Mouse (Mus musculus) adrenal gland, adult 10 weeks (tissue): ENCODE data around the gene Dapk3. TPM values are rescaled to one million over a fixed set of nuclear protein-coding genes. Genes with fewer than 3 reads are reported as not detected.

Source experiments
- polyA plus RNA-seq: library from polyadenylated mRNA; stranded (reverse); fragments of 350-450 nt; fragmentation: Illumina TruSeq; extraction: RNeasy Lipid Tissue Mini Kit (QIAGEN cat#74804); gene quantifications from one replicate; pipeline ENCODE4 v1.2.3, GENCODE M21; 2014; ENCODE audit warnings: low read depth, low replicate concordance

Gene Dapk3
- polyA plus RNA-seq, result not detected

DNA sequence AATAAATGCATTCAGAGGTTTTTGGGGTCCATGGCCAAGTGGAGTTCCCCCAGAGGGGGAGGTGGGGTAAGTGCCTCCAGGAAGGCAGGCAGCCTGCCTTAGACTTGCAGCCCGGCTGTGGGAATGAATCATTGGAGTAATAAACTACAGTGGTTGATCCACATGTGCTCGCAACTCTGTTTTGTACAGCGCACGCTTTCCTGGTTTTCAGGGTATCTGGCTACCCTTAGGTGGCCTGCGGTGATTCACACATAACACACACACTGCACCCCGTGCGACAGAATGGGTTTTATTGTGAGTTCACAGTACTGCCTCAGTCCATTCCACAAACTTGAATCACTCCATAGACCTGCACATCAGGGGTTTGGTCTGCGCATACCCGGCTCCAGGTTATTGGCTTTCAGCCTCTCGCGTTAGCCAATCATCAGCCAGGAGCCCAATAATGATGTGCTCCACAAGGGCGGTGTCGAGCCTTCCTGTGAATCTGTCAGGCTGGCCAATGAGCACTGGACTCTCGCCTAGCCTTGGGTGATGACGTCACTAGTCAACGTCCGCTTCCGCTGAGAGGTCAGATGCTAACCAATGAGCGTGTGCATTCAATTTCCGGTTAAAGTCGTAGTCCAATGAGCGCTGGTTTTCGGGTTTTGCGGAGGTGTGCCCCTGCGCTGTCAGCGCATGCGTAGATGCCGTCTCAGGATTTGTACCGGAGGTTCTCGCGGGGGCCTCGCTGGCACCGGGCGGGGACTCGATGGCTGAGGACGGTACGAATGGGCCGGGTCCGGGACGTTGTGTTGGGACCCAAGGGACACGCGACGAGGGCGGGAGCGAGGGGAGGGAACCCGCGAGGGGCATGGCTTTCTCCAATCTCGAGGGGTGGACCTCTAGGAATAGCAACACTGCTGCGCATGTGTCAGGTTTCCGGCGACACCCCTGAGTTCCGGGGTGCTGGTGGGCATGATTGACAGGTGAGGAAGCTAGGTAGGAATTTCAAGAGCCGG, at the start of gene Dapk3:
Dapk3 (plus strand) TSS at position 670 of the 998 bp plus-strand sequence.

DNA sequence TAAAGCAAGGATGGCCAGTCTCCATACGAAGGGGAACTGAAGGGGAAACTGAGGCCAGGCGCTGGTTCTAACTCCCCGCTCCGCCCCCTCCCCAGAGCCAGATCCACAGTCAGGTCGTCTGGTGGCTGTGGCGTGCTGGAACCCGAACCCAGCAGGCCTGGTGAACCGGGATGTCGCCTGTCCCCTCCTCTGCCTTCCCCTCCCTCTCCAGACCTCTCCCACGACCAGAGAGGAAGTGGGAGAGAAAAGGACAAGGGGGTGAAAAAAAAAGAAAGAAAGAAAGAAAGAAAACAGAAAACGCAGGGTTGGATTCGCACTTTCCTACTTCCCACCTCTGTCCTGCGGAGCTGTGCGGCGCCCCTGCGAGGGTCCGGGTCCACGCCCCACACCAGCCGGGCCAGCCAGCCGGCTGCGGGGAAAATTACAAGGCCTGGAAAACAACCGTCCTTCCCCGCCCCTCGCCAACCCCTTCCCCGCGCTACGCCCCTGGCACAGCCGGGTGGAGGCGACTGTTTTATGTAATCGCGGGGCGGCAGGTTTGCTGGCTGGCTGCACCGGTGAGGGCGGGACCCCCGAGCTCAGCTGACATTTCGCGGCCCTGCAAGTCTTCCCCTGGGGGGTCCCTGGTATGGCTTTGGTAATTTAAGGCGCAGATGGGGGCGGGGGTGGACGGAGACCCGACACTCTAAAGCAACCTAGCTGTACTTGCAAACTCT, 47.7 kb upstream of the Dapk3 start, which contains the start of gene Zbtb7a:
Zbtb7a (plus strand) TSS at position 255 of the 716 bp plus-strand sequence.

DNA sequence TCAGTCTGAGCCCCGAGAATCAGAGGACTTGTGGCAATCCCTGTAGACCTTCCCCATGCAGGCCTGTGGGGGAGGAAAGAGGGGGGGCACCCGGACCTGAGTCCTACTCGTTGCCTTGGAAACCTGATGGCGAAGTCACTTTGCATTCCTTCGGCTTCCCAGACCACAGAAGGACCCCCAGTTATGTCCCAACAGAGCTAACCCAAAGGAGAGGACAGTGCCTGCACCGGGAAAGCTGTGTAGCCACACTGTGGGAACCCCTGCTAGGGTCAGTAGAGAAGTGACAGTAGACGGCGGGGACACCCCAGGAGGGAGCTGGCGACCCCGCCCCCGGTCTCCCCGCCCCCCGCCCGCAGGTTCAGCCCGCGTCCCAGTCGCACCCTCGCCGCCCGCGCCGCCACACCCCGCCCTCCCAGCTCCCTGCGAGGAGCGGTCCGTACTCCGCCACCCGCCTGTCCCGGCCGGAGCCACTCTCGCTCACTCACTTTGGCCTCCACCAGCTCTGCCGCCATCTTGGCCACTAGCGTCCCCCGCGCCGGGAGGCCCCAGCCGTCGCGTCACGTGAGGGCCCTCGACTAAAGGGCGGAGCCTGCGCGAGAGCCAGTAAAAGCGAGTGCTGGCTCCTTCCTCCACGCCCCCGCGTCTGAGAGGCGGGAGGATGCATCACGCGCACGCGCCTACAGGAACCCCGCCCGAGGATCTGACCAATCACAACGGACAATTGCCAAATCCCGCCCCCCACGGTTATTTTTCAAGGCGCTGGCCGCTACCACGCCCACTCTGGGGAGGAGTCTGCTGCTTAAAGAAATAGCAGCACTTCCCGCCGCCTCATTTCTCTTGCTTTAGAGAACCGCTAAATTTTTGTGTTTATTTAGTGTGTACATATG, 15.4 kb upstream of the Dapk3 start, which contains the start of gene Pias4:
Pias4 (minus strand) TSS at position 724 of the 887 bp plus-strand sequence.

DNA sequence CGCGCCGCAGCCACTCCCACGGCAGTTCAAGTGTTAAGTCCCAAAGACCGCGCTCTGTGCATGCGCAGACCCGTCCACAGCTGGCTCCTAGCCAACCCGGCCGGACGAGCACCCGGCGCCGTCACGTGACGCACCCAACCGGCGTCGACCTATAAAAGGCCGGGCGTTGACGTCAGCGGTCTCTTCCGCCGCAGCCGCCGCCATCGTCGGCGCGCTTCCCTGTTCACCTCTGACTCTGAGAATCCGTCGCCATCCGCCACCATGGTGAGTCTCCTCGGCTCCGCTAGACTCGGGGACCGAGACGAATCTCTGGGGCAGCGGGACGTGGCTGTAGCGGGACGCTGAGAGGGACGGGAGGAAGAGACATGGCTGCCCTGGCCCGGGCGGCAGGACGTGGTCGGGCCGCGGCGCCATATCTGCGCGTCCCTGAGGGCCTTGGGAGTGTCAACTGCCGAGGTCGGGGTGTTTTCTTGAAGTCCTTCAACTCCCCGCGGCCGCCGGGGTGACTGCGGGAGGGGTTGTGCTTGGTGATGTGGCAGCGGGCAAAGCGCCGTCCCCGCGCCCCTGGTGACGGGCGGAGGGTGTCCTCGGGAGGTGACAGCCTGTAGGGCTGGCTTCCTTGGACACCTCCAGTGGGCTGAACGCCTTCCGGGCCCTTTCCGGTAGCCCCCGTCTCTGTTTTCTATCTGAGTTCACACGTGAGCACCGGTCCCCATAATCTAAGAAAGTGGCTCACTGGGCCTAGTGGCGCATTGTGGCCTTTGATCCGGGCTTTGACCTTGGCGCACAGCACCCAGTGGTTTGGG, 6.1 kb upstream of the Dapk3 start, which contains the start of gene Eef2:
Eef2 (plus strand) TSS at position 166 of the 806 bp plus-strand sequence.

GRCm38 (mm10) chr10:81183805-81184204, 1.0 kb downstream of the Dapk3 start, which contains the start of gene 4930442H23Rik:
Gene 4930442H23Rik, minus strand, starts transcription at chr10:81183849.

DNA sequence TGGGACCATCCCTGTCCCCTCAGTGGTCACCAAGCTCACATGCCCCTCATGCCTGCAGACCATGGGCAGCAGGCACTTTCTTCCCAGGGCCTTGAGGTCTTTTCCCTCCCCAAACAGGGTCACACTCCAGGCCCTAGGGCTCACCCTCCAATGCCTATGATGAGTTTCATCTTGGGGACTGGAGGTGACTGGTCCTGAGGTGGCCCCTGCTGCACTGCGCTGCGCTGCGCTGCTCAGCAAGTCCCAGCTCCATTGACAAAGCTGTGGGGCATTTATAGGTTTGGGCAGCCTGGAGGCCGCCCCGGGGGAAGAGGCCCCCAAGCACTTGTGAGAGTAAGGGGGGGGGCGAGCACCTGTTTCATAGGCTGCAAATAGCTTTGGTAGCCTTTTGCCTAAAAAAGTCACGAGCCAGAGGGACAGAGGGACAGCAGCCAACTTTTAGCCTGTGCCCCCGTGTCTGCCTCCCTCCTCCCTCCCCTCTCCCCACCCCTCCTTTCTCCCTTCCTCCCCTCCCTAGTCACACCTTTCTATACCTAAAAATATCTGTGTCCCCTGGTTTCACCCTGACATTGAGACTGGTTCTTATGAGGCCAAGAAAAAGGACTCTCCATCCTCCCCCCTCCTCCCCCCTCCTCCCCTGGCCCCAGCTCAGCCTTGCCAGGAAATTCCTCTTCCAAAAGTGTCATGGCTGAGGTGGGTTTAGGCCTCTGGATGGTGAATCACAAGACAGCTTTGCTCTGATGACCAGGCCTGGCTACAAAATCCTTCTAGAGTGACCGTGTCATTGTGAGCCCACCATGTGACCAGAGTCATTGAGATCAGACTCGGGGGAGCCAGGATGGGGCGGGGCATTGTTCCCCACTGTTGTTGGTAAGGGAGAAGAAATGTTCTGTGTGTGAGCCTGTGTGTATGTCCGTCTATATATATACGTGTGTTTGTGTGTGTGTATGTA, 19.3 kb downstream of the Dapk3 start, which contains the start of gene Nmrk2:
Nmrk2 (minus strand) TSS at position 245 of the 952 bp plus-strand sequence.

GRCm38 (mm10) chr10:81230438-81231332, 47.9 kb downstream of the Dapk3 start, which contains the start of gene Atcay:
Gene Atcay, minus strand, starts transcription at chr10:81230833.

GRCm38 (mm10) chr10:81232580-81233225, 49.9 kb downstream of the Dapk3 start, which contains the start of gene Zfr2:
Gene Zfr2, plus strand, starts transcription at chr10:81233155.

Other genes starting within 250 kb of the Dapk3 start
- 10.1 TPM for gene Gng7, start 168.1 kb upstream of the Dapk3 start, polyA plus RNA-seq
- 0.93 TPM for gene Diras1, start 157.3 kb upstream of the Dapk3 start, polyA plus RNA-seq
- 1.7 TPM for gene Slc39a3, start 145.6 kb upstream of the Dapk3 start, polyA plus RNA-seq
- gene Sgta, start 122.8 kb upstream of the Dapk3 start, polyA plus RNA-seq, result 2.3 TPM
- gene Thop1, start 113.0 kb upstream of the Dapk3 start, polyA plus RNA-seq, result not detected
- not detected for gene Creb3l3, start 84.1 kb upstream of the Dapk3 start, polyA plus RNA-seq
- 3.4 TPM for gene Map2k2, start 77.1 kb upstream of the Dapk3 start, polyA plus RNA-seq
- gene Zbtb7a, start 47.8 kb upstream of the Dapk3 start, polyA plus RNA-seq, result 28.7 TPM
- gene Pias4, start 15.1 kb upstream of the Dapk3 start, polyA plus RNA-seq, result not detected
- gene Eef2, start 6.4 kb upstream of the Dapk3 start, polyA plus RNA-seq, result 13.2 TPM
- gene 4930442H23Rik, start 844 bp downstream of the Dapk3 start, polyA plus RNA-seq, result not detected
- not detected for gene Nmrk2, start 19.0 kb downstream of the Dapk3 start, polyA plus RNA-seq
- gene Atcay, start 47.8 kb downstream of the Dapk3 start, polyA plus RNA-seq, result 0.41 TPM
- 1.2 TPM for gene Zfr2, start 50.1 kb downstream of the Dapk3 start, polyA plus RNA-seq
- gene Matk, start 69.9 kb downstream of the Dapk3 start, polyA plus RNA-seq, result not detected
- gene Mrpl54, start 83.9 kb downstream of the Dapk3 start, polyA plus RNA-seq, result 2.1 TPM
- 0.93 TPM for gene Apba3, start 84.0 kb downstream of the Dapk3 start, polyA plus RNA-seq
- gene Tjp3, start 108.6 kb downstream of the Dapk3 start, polyA plus RNA-seq, result not detected
- gene Pip5k1c, start 110.0 kb downstream of the Dapk3 start, polyA plus RNA-seq, result 2.7 TPM
- gene Cactin, start 138.1 kb downstream of the Dapk3 start, polyA plus RNA-seq, result 1.1 TPM
- gene Tbxa2r, start 145.7 kb downstream of the Dapk3 start, polyA plus RNA-seq, result not detected
- not detected for gene Gipc3, start 160.3 kb downstream of the Dapk3 start, polyA plus RNA-seq
- 7.1 TPM for gene Hmg20b, start 167.5 kb downstream of the Dapk3 start, polyA plus RNA-seq
- 0.23 TPM for gene Mfsd12, start 174.5 kb downstream of the Dapk3 start, polyA plus RNA-seq
- not detected for gene 4930404N11Rik, start 182.8 kb downstream of the Dapk3 start, polyA plus RNA-seq
- gene Fzr1, start 195.5 kb downstream of the Dapk3 start, polyA plus RNA-seq, result 0.35 TPM
- not detected for gene Dohh, start 201.4 kb downstream of the Dapk3 start, polyA plus RNA-seq
- not detected for gene Gm48551, start 201.5 kb downstream of the Dapk3 start, polyA plus RNA-seq
- gene Gm48552, start 206.0 kb downstream of the Dapk3 start, polyA plus RNA-seq, result not detected
- gene Smim24, start 210.0 kb downstream of the Dapk3 start, polyA plus RNA-seq, result not detected